Mouse (Mus musculus) heart, postnatal 0 days (tissue): ENCODE data around the gene Plaa. TPM values are rescaled to one million over a fixed set of nuclear protein-coding genes. Genes with fewer than 3 reads are reported as not detected.
"Not testable (repeated sequence)": the region's sequence is repeated elsewhere in the genome, so short reads cannot be mapped to it uniquely, and the experiment has no call there.

ENCODE experiments used
- ATAC-seq: fragments of 200-750 bp; cut with Nextera tagmentation; 2 replicates; pipeline ENCODE4 v1.8.0; 2017; ENCODE audit warnings: low read depth, moderate number of reproducible peaks, moderate library complexity; ENCODE audit not compliant: insufficient read depth
- DNase-seq: peaks from one replicate; pipeline ENCODE4 v3.0.0-alpha.2; 2016; ENCODE audit warnings: low spot score
- H3K27ac ChIP-seq: fragments of 300-500 bp; sonication (generic); 2 replicates; pipeline ENCODE4 v1.5.1; 2014; ENCODE audit warnings: low read depth, mild to moderate bottlenecking
- H3K27me3 ChIP-seq: fragments of 300-500 bp; sonication (generic); 2 replicates; pipeline ENCODE4 v1.6.1; 2014; ENCODE audit warnings: low read length, mixed read lengths; ENCODE audit not compliant: control insufficient read depth, insufficient read depth
- H3K36me3 ChIP-seq: fragments of 300-500 bp; sonication (generic); replicated peaks from 2 replicates; pipeline ENCODE4 v1.6.1; 2014; ENCODE audit warnings: low read length, mixed read lengths; ENCODE audit not compliant: control insufficient read depth, insufficient read depth
- H3K4me1 ChIP-seq: fragments of 300-500 bp; sonication (generic); 2 replicates; pipeline ENCODE4 v1.6.1; 2014; ENCODE audit warnings: antibody characterized with exemption; ENCODE audit not compliant: control insufficient read depth, insufficient read depth
- H3K4me2 ChIP-seq: fragments of 300-500 bp; sonication (generic); 2 replicates; pipeline ENCODE4 v1.6.1; 2014; ENCODE audit warnings: low read depth, mild to moderate bottlenecking, low read length, moderate library complexity
- H3K4me3 ChIP-seq: fragments of 300-500 bp; sonication (generic); 2 replicates; pipeline ENCODE4 v1.5.1; 2014; ENCODE audit warnings: low read depth, low read length
- H3K9ac ChIP-seq: fragments of 300-500 bp; sonication (generic); replicated peaks from 2 replicates; pipeline ENCODE4 v1.6.1; 2014; ENCODE audit warnings: low read depth, low read length, mixed read lengths
- H3K9me3 ChIP-seq: fragments of 300-500 bp; sonication (generic); replicated peaks from 2 replicates; pipeline ENCODE4 v1.6.1; 2016; ENCODE audit warnings: low read length; ENCODE audit not compliant: control insufficient read depth
- CTCF ChIP-seq: IDR thresholded peaks from 2 replicates; pipeline ENCODE4 v1.5.1; 2016; ENCODE audit warnings: antibody characterized with exemption, control low read depth, low read depth
- EP300 ChIP-seq: IDR thresholded peaks from 2 replicates; pipeline ENCODE4 v1.6.1; 2016; ENCODE audit warnings: antibody characterized with exemption, low read depth
- whole genome bisulfite sequencing: fragments of 180-500 bp; shearing (Covaris S2); extraction: QIAGEN DNeasy Blood & Tissue Kit; methylation state at CpG from one replicate; pipeline ENCODE4 v1.1.7; 2014; 5-methylcytosine and 5-hydroxymethylcytosine counted together
- polyA plus RNA-seq: library from polyadenylated mRNA; unstranded; fragments of >200 nt; fragmentation: Nextera tagmentation; extraction: Ambion mirVana; gene quantifications from 2 replicates; pipeline ENCODE4 v1.2.1, GENCODE M21; 2015
- total RNA-seq: library from RNA; depleted of rRNA; stranded (reverse); fragments of >200 nt; gene quantifications from 2 replicates; pipeline ENCODE4 v1.2.3, GENCODE M21; 2014; ENCODE audit warnings: low replicate concordance; rRNA removed

Gene Plaa
- total RNA-seq, result 45.8 and 59.1 TPM in 2 replicates
- polyA plus RNA-seq, result 45.6 and 48.5 TPM in 2 replicates

GRCm38 (mm10) chr4:94603031-94603629 is at the start of gene Plaa:
Gene Plaa, minus strand, starts transcription at chr4:94603244.
- H3K9me3 ChIP-seq, result no peaks in the 10 kb centered on the region
- DNase-seq (peak; percentile 90), ATAC-seq (peak; percentile 98)
- TF ChIP-seq CTCF (no peak), EP300 (no peak; the same call in 1 of the 2 replicates)
- H3K4me1 ChIP-seq, result peaks cover 7% of the 10 kb centered on the region; the same call in 1 of the 2 replicates
- H3K27me3 ChIP-seq, result no peaks in the 10 kb centered on the region
- H3K9ac ChIP-seq, result peak within 1 kb of the TSS; percentile 77
- H3K4me3 ChIP-seq, result peak within 1 kb of the TSS; percentile 90
- H3K27ac ChIP-seq, result peak within 1 kb of the TSS; percentile 89
- H3K4me2 ChIP-seq, result peak within 1 kb of the TSS; percentile 72
- under 1% methylated on average over 60 of the region's 61 CpGs for WGBS
- no peaks in the 10 kb centered on the region for H3K36me3 ChIP-seq

GRCm38 (mm10) chr4:94650426-94651175 is 47.6 kb upstream of the Plaa start:
- not testable (repeated sequence) for DNase-seq, H3K4me2 ChIP-seq, H3K4me1 ChIP-seq, H3K9me3 ChIP-seq, H3K27ac ChIP-seq, H3K4me3 ChIP-seq, H3K27me3 ChIP-seq, H3K9ac ChIP-seq, H3K36me3 ChIP-seq, ATAC-seq
- 81% methylated on average over 5 of the region's 5 CpGs for WGBS

DNA sequence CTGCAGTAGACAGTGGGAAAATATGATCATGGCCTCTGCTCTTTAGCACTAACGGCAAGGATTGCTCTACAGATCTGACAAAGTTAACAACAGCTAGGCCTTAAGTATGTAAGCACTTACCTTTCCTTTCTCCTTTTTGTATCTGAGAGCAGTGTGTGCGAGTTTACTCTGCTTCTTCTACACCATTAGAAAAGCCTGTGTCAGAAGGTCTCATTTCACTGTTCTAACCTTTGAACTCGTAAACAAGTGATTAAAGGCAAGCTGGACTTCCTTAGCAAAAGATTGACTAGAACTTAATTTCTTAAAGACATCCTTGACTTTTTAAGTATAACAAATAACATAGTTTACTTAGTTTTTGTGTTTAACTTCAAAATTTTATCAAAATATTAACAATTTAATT is 46.9 kb upstream of the Plaa start, which contains the start of gene Lrrc19:
Gene Lrrc19 (minus strand): TSS at position 225 of the 400 bp plus-strand sequence.
- no peaks in the 10 kb centered on the region for H3K9me3 ChIP-seq
- 84% methylated on average over 3 of the region's 3 CpGs for WGBS
- peaks cover under 1% of the 10 kb centered on the region; the same call in 1 of the 2 replicates for H3K36me3 ChIP-seq
- DNase-seq, result no peak
- no peaks in the 10 kb centered on the region for H3K4me1 ChIP-seq
- no peak within 1 kb of the TSS for H3K9ac ChIP-seq
- TF ChIP-seq EP300, result no peak
- TF ChIP-seq CTCF, result no peak
- H3K27me3 ChIP-seq, result no peaks in the 10 kb centered on the region
- ATAC-seq, result no peak
- H3K4me2 ChIP-seq, result no peak within 1 kb of the TSS
- no peak within 1 kb of the TSS for H3K27ac ChIP-seq
- no peak within 1 kb of the TSS for H3K4me3 ChIP-seq

GRCm38 (mm10) chr4:94643141-94643540 is 40.1 kb upstream of the Plaa start:
- Histone ChIP-seq H3K36me3 (no peaks in the 10 kb centered on the region), H3K27me3 (no peaks in the 10 kb centered on the region), H3K9ac (no peak overlapping the region), H3K27ac (no peak overlapping the region), H3K4me3 (no peak overlapping the region), H3K4me2 (no peak overlapping the region), H3K4me1 (no peaks in the 10 kb centered on the region), H3K9me3 (no peaks in the 10 kb centered on the region)
- TF ChIP-seq EP300 (no peak), CTCF (no peak)
- WGBS, result 92% methylated on average over 2 of the region's 2 CpGs
- no peak for DNase-seq
- ATAC-seq, result no peak

- peaks cover 10% of the 10 kb centered on the region; the same call in 1 of the 2 replicates for H3K36me3 ChIP-seq
- H3K27ac ChIP-seq, result no peak overlapping the region
- WGBS, result 68% methylated on average over 2 of the region's 2 CpGs
- H3K9ac ChIP-seq, result no peak overlapping the region
- DNase-seq (no peak), ATAC-seq (no peak)
- TF ChIP-seq CTCF, result no peak
- no peak for TF ChIP-seq EP300
- no peak overlapping the region for H3K4me2 ChIP-seq
- no peaks in the 10 kb centered on the region for H3K9me3 ChIP-seq
- H3K4me3 ChIP-seq, result no peak overlapping the region
- peaks cover 4% of the 10 kb centered on the region for H3K4me1 ChIP-seq
- no peaks in the 10 kb centered on the region for H3K27me3 ChIP-seq
These were observed 17.0 kb upstream of the Plaa start for GRCm38 (mm10) chr4:94620077-94620476.
